Mouse (Mus musculus): ENCODE measurements at regions not wholly inside any gene's neighbourhood (a gene's known extent, or its start where the extent isn't known, plus 50 kb on each side); places are given as distances from the start of the nearest gene placed in this dataset.
"Not testable (repeated sequence)": the region's sequence is repeated elsewhere in the genome, so short reads cannot be mapped to it uniquely, and the experiment has no call there.

- ATAC-seq (replicated peaks; ENCODE audit: low read depth, poor library complexity, severe bottlenecking), result no peak
Measured at GRCm38 (mm10) chr16:76958597-76959392, 54.7 kb upstream of the Usp25 start.

- no peak for ATAC-seq (replicated peaks; ENCODE audit: low read depth, poor library complexity, severe bottlenecking)
Measured at GRCm38 (mm10) chr16:76957491-76957890, 56.0 kb upstream of the Usp25 start.

- no peak for ATAC-seq (replicated peaks; ENCODE audit: low read depth, poor library complexity, severe bottlenecking)
Measured at GRCm38 (mm10) chr16:76957090-76957489, 56.4 kb upstream of the Usp25 start.

DNA sequence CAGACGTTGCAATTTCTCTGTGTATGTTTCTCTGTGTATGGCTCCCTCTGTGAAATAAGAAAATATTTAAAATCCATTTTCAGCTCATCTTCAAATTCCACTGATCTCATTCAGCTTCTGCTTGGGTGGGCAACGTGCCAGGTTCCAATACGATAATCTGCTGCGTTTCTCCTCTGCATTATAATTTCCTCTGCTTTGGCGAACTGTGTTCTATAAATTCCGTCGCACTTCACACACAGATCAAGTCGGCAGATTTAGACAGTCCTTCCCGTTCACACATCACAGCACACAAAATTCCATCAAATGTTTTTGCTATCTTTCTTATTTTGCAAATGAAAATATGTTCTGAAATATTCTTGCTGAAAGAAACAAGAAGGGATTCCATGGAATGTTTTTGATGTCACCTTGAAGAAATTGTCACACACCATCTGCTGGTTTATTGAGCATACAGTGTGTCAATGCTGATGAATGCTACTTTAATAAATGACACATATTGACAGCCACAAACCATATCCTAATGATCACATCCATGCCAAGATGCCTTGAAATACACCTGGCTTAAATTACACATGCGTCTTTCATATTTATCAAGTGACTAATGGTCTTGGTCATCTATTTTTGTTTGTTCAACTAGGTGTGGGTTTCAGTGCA lies 62.5 kb upstream of the Usp25 start:
- ATAC-seq (replicated peaks; ENCODE audit: low read depth, poor library complexity, severe bottlenecking), result no peak

DNA sequence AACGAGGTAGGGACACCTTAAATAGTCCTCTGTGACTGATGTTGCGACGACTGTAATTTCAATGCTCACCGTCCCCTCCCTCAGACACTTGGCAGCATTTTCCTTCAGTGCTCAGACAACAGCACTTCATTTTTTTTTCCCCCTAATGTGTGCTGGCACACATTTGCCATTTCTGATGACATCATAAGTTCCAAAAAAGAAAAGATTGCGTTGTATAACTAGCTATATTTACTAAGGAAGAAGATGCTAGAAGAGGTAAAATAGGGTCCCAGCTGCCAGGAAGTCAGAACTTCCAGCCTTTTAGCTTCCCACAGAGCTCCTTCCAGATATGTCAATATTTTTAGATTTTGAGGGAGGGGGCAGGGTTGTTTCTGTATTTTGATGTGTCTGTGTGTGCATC lies 66.5 kb upstream of the Usp25 start:
- no peak for ATAC-seq (replicated peaks; ENCODE audit: low read depth, poor library complexity, severe bottlenecking)

DNA sequence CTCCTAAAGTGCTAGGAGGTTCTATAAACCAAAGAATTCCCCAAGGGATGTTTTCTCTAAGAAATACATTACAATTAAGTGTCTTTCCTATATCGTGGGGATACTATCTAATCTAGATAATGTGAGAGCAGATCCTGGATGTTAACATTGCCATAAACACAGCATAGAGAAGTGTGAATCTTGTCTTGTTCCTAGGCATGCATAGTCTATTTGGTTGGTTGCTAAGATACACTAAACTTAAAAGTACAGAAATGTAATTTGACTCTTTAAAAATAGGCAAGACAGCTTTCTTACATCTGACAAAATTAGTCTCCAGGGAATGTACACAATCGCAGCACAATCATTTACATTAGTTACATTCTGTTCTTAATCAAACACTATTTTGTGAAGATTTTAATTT lies 75.4 kb upstream of the Usp25 start:
- ATAC-seq (replicated peaks; ENCODE audit: low read depth, poor library complexity, severe bottlenecking), result no peak

GRCm38 (mm10) chr16:76927901-76928300 lies 85.6 kb upstream of the Usp25 start:
- ATAC-seq (replicated peaks; ENCODE audit: low read depth, poor library complexity, severe bottlenecking), result no peak

DNA sequence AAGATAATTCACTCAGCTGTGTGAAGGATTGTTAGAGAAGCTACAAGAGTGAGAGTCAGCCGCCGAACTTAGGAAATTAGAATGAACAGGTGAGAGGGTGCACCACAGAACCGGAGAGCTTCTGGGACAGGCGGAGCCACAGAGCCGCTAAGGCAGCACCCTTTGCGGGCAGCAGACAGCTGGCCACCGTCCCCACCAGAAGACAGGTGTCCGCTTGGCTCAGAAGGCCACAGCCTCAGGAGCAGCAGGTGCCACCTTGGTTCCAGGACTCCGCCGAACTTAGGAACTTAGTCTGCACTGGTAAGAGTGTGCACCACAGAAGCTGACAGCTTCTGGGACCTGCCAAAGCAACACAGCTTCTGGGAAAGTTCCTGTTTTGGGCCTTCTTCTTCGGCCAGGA lies 93.4 kb upstream of the Usp25 start:
- not testable (repeated sequence) for ATAC-seq (replicated peaks; ENCODE audit: low read depth, poor library complexity, severe bottlenecking)

DNA sequence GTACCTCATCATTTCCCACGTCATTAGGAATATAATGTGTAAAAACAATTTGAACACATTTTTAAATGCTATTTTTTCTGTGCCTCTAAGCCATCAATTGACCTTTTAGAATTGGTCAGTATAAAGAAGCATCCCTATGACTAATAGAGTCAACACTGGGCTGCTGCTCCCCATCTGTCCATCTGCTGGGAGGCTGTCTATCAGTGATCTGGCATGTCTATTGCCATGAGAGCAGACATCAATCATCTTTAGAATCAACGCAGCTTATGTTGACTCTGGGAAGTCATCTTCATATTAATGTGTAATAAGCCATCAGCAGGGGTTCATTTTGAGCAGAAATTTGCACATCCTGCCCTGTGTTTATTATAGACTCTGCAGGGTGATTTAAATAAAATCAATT lies 94.9 kb upstream of the Usp25 start:
- no peak for ATAC-seq (replicated peaks; ENCODE audit: low read depth, poor library complexity, severe bottlenecking)

GRCm38 (mm10) chr16:76914311-76914710 lies 99.2 kb upstream of the Usp25 start:
- no peak for ATAC-seq (replicated peaks; ENCODE audit: low read depth, poor library complexity, severe bottlenecking)

DNA sequence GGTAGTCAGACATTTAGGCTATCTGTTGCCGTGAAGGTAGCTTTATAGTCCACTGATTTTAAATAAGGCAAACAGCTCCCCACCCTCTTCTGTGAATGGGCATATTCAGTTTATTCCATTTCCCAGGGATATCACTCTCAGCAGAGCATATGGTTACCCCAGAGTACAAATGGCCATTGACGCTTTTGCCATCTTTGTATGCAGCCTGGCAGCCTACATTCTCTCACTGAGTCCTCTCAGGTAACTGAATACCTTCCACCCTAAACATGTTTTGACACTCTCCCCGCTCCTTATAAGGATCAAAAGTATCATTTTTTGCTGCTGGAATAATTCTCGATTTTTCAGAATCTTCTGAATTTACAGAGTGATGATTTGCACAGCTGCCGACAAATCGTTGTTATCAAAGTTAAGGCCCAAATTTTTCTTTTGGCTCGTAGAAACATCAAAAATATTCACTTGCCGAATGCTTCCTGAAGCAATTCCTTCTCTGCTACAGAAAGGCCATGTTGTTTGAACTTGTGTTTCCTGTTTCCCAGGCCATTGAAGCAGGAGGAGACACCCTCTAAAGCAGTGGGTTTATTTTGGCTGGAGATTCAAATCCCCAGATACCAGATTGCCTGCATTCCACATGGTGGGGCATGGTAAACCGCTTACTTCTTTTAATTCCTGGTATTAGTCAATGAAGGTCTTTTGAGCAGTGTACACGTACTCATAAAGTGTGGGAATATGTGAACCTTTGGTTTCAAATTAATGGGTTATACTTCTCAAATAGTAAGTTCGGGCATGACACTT lies 108.1 kb upstream of the Usp25 start:
- ATAC-seq (replicated peaks; ENCODE audit: low read depth, poor library complexity, severe bottlenecking), result no peak

DNA sequence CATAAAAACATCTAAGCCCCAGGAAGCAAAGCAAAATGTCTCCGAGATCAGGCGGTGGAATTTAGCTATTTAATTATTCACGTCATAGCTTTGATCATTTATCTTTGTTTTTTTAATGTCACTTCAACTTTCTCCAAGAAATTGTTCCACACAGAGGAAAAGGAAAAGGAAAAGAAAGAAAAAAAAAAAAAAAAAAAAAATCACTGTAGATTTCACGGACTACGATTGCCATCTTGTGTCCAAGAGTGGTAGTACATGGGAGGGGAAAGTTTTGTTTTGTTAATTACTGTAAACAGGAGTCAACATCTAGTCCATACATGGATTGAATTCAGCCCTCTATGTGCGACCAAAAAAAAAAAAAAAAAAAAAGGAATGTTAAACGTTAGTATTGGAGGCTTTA lies 114.4 kb upstream of the Usp25 start:
- ATAC-seq (replicated peaks; ENCODE audit: low read depth, poor library complexity, severe bottlenecking), result peak; percentile 71

- ATAC-seq (replicated peaks; ENCODE audit: low read depth, poor library complexity, severe bottlenecking), result no peak
Measured at GRCm38 (mm10) chr16:76896305-76896704, 117.2 kb upstream of the Usp25 start.

GRCm38 (mm10) chr16:76895781-76896180 lies 117.7 kb upstream of the Usp25 start:
- no peak for ATAC-seq (replicated peaks; ENCODE audit: low read depth, poor library complexity, severe bottlenecking)

- no peak for ATAC-seq (replicated peaks; ENCODE audit: low read depth, poor library complexity, severe bottlenecking)
Measured at GRCm38 (mm10) chr16:76878576-76878975, 134.9 kb upstream of the Usp25 start.

GRCm38 (mm10) chr16:76875397-76876018 lies 138.0 kb upstream of the Usp25 start:
- no peak for ATAC-seq (replicated peaks; ENCODE audit: low read depth, poor library complexity, severe bottlenecking)

- peak; percentile 29; the same call in 1 of the 2 replicates for ATAC-seq (replicated peaks; ENCODE audit: low read depth, poor library complexity, severe bottlenecking)
Measured at GRCm38 (mm10) chr16:76866465-76866802, 147.1 kb upstream of the Usp25 start.

GRCm38 (mm10) chr16:76865731-76866464 lies 147.6 kb upstream of the Usp25 start:
- ATAC-seq (replicated peaks; ENCODE audit: low read depth, poor library complexity, severe bottlenecking), result peak; percentile 85

GRCm38 (mm10) chr16:76864392-76864791 lies 149.1 kb upstream of the Usp25 start:
- no peak for ATAC-seq (replicated peaks; ENCODE audit: low read depth, poor library complexity, severe bottlenecking)

GRCm38 (mm10) chr16:76855797-76856196 lies 157.7 kb upstream of the Usp25 start:
- no peak for ATAC-seq (replicated peaks; ENCODE audit: low read depth, poor library complexity, severe bottlenecking)
